Mouse (Mus musculus): ENCODE results near the gene Opn3. TPM values are rescaled to one million over a fixed set of nuclear protein-coding genes. Genes with fewer than 3 reads are reported as not detected.

Gene Opn3
- total and polyA plus RNA-seq, 3 experiments = 0.89 to 2.9 (median 1.6) TPM

DNA sequence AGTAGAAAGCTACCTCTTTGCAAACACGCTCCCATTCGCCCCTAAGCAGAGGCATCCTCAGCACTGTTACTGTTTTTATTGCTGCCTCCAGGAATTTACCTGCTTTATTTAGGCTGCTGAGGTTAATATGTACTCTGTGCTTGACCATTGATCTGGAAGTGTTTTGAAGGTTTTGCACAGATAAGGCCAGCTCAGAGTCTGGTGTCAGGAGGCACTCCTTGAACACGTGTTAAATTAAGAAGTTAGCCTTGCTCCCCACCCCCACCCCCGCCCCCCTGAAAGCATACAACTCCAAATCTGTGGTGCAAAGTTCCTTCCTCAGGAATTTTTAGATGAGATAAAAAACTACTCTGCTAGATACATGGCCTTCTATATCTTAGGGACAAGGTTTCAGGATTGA lies 8.6 kb upstream of the Opn3 start:
- dilution Hi-C loops (cut with MboI; ENCODE audit: extremely low pct_ligation_motif_present, extremely low pct_unique_long_range_greater_than_20kb, low sequenced_read_pairs) = no loop called here
- H3K4me2 ChIP-seq (ENCODE audit: insufficient read depth, low read depth, poor library complexity, severe bottlenecking) = no peak overlapping the region
- in situ Hi-C loops (cut with MboI; ENCODE audit: low pct_ligation_motif_present, low pct_unique_long_range_greater_than_20kb, low sequenced_read_pairs) = no loop called here
- H3K27ac ChIP-seq (ENCODE audit: insufficient read depth, low read depth) = no peak overlapping the region
- peaks cover 0 to 10% of the 10 kb centered on the region in 2 experiments; a peak in 2 of 4 replicates for H3K4me1 ChIP-seq (ENCODE audit: control insufficient read depth in 1 of 2, insufficient read depth in 2 of 2)
- no peak overlapping the region for H3K9ac ChIP-seq (ENCODE audit: insufficient read depth, low read depth)
- TF ChIP-seq NRF1 (IDR thresholded peaks at IDR 0.05; ENCODE audit: low read depth, low read length) (no peak), KAT2A (IDR thresholded peaks at IDR 0.05; ENCODE audit: insufficient replicate concordance, low read length) (no peak), RCOR1 (conservative IDR thresholded peaks at IDR 0.05; ENCODE audit: low read depth, low read length) (no peak), TBP (conservative IDR thresholded peaks at IDR 0.05; ENCODE audit: low read depth, low read length) (no peak), POLR2AphosphoS2 (IDR thresholded peaks at IDR 0.05; ENCODE audit: low read depth, low read length) (no peak), SIN3A (IDR thresholded peaks at IDR 0.05; ENCODE audit: low read length) (no peak), ZC3H11A (IDR thresholded peaks at IDR 0.05; ENCODE audit: low read depth, low read length) (no peak), TCF12 (IDR thresholded peaks at IDR 0.05; ENCODE audit: low read depth, low read length) (no peak), SMC3 (IDR thresholded peaks at IDR 0.05; ENCODE audit: low read depth, low read length) (no peak), MXI1 (IDR thresholded peaks at IDR 0.05; ENCODE audit: low read depth, low read length) (no peak), CHD2 (IDR thresholded peaks at IDR 0.05; ENCODE audit: low read length) (no peak), ZKSCAN1 (IDR thresholded peaks at IDR 0.05; ENCODE audit: borderline replicate concordance, low read depth, low read length) (no peak), RAD21 (IDR thresholded peaks at IDR 0.05; ENCODE audit: low read depth, low read length) (no peak), MEF2A (IDR thresholded peaks at IDR 0.05; ENCODE audit: borderline replicate concordance, low read depth, low read length) (no peak), ELF1 (IDR thresholded peaks at IDR 0.05; ENCODE audit: low read depth, low read length) (no peak), E2F4 (IDR thresholded peaks at IDR 0.05; ENCODE audit: insufficient replicate concordance, low read depth, low read length) (no peak), NELFE (IDR thresholded peaks at IDR 0.05; ENCODE audit: low read depth, low read length) (no peak)
- no peaks in the 10 kb centered on the region for H3K36me3 ChIP-seq (replicated peaks in 1 of 2; ENCODE audit: control insufficient read depth in 1 of 2, insufficient read depth in 1 of 2, low read length in 1 of 2)
- H3K27me3 ChIP-seq (replicated peaks) = no peaks in the 10 kb centered on the region
- no peak for DNase-seq (ENCODE audit: extremely low read depth)
- H3K79me2 ChIP-seq (replicated peaks; ENCODE audit: control insufficient read depth, extremely low read depth, insufficient read depth, poor library complexity, severe bottlenecking) = no peaks in the 10 kb centered on the region
- no peak overlapping the region for H3K4me3 ChIP-seq (replicated peaks in 1 of 3; ENCODE audit: low read depth in 2 of 3, low read length in 2 of 3, poor library complexity in 1 of 3)
- H3K9me3 ChIP-seq (replicated peaks; ENCODE audit: low read length) = no peaks in the 10 kb centered on the region

DNA sequence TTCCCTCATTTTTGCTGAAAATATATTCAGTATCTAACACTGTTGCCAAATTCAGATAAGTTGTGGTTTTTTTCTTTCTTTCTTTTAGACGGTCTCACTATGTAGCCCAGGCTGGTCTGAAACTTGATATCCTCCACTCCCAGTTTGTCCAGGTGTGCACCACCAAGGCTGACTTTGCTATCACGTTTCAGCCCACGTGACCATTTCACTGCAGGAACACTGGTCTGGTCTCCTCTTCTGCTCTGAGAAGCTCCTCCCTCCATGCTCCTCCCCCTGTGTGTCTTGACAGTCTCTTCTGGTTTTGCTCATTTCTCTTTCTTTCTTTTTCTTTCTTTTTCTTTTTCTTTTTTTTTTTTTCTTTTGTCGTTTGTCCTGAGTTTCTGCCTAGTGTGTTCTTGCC lies 7.2 kb upstream of the Opn3 start:
- Histone ChIP-seq H3K79me2 (replicated peaks; ENCODE audit: control insufficient read depth, extremely low read depth, insufficient read depth, poor library complexity, severe bottlenecking) (no peaks in the 10 kb centered on the region), H3K4me1 (ENCODE audit: control insufficient read depth in 1 of 2, insufficient read depth in 2 of 2) (peaks cover 0 to 10% of the 10 kb centered on the region in 2 experiments; a peak in 2 of 4 replicates), H3K27me3 (replicated peaks) (no peaks in the 10 kb centered on the region), H3K9me3 (replicated peaks; ENCODE audit: low read length) (no peaks in the 10 kb centered on the region), H3K9ac (ENCODE audit: insufficient read depth, low read depth) (no peak overlapping the region), H3K4me2 (ENCODE audit: insufficient read depth, low read depth, poor library complexity, severe bottlenecking) (peak overlapping the region; percentile 55), H3K27ac (ENCODE audit: insufficient read depth, low read depth) (no peak overlapping the region), H3K36me3 (replicated peaks in 1 of 2; ENCODE audit: control insufficient read depth in 1 of 2, insufficient read depth in 1 of 2, low read length in 1 of 2) (no peaks in the 10 kb centered on the region), H3K4me3 (replicated peaks in 1 of 3; ENCODE audit: low read depth in 2 of 3, low read length in 2 of 3, poor library complexity in 1 of 3) (no peak overlapping the region)
- in situ Hi-C loops (cut with MboI; ENCODE audit: low pct_ligation_motif_present, low pct_unique_long_range_greater_than_20kb, low sequenced_read_pairs) = no loop called here
- peak; percentile 54 for DNase-seq (ENCODE audit: extremely low read depth)
- TF ChIP-seq MAZ (IDR thresholded peaks at IDR 0.05; ENCODE audit: low read depth, low read length) = no peak
- TF ChIP-seq HCFC1 (IDR thresholded peaks at IDR 0.05; ENCODE audit: low read depth, low read length) = no peak
- no peak for TF ChIP-seq E2F4 (IDR thresholded peaks at IDR 0.05; ENCODE audit: insufficient replicate concordance, low read depth, low read length)
- no peak for TF ChIP-seq RCOR1 (conservative IDR thresholded peaks at IDR 0.05; ENCODE audit: low read depth, low read length)
- peak; percentile 72 for TF ChIP-seq MAX (IDR thresholded peaks at IDR 0.05; ENCODE audit: low read length)
- TF ChIP-seq TCF12 (IDR thresholded peaks at IDR 0.05; ENCODE audit: low read depth, low read length) = no peak
- peak; percentile 79 for TF ChIP-seq USF2 (conservative IDR thresholded peaks at IDR 0.05; ENCODE audit: low read depth, low read length)
- TF ChIP-seq USF1 (IDR thresholded peaks at IDR 0.05; ENCODE audit: low read depth, low read length) = peak; percentile 83
- TF ChIP-seq BHLHE40 (IDR thresholded peaks at IDR 0.05; ENCODE audit: low read depth, low read length) = peak; percentile 91
- no peak for TF ChIP-seq POLR2A (IDR thresholded peaks at IDR 0.05; ENCODE audit: low read depth, low read length)
- TF ChIP-seq JUN (IDR thresholded peaks at IDR 0.05; ENCODE audit: insufficient read depth, low read depth, low read length) = no peak
- no peak for TF ChIP-seq SMC3 (IDR thresholded peaks at IDR 0.05; ENCODE audit: low read depth, low read length)
- dilution Hi-C loops (cut with MboI; ENCODE audit: extremely low pct_ligation_motif_present, extremely low pct_unique_long_range_greater_than_20kb, low sequenced_read_pairs) = no loop called here

All from CH12.LX (cell line).